Mouse (Mus musculus) heart, embryonic 12.5 days (tissue): ENCODE measurements around the gene Uqcc2. TPM values are rescaled to one million over a fixed set of nuclear protein-coding genes. Genes with fewer than 3 reads are reported as not detected.

Experiments used
- ATAC-seq: fragments of 200-750 bp; cut with Nextera tagmentation; 2 replicates; pipeline ENCODE4 v1.8.0; 2017; ENCODE audit warnings: moderate TSS enrichment, moderate library complexity; ENCODE audit not compliant: insufficient number of reproducible peaks, low FRiP score
- H3K27ac ChIP-seq: fragments of 300-500 bp; sonication (generic); 2 replicates; pipeline ENCODE4 v1.5.1; 2016; ENCODE audit warnings: mild to moderate bottlenecking, moderate library complexity; ENCODE audit not compliant: poor library complexity, severe bottlenecking
- H3K27me3 ChIP-seq: fragments of 300-500 bp; sonication (generic); replicated peaks from 2 replicates; pipeline ENCODE4 v1.6.1; 2016; ENCODE audit warnings: mild to moderate bottlenecking, moderate library complexity
- H3K36me3 ChIP-seq: fragments of 300-500 bp; sonication (generic); 2 replicates; pipeline ENCODE4 v1.6.1; 2016; ENCODE audit warnings: mild to moderate bottlenecking, moderate library complexity
- H3K4me1 ChIP-seq: fragments of 300-500 bp; sonication (generic); replicated peaks from 2 replicates; pipeline ENCODE4 v1.6.1; 2016; ENCODE audit warnings: mild to moderate bottlenecking
- H3K4me2 ChIP-seq: fragments of 300-500 bp; sonication (generic); 2 replicates; pipeline ENCODE4 v1.6.1; 2016; ENCODE audit warnings: mild to moderate bottlenecking, moderate library complexity
- H3K4me3 ChIP-seq: fragments of 300-500 bp; sonication (generic); 2 replicates; pipeline ENCODE4 v1.5.1; 2016; ENCODE audit warnings: mild to moderate bottlenecking
- H3K9ac ChIP-seq: fragments of 300-500 bp; sonication (generic); 2 replicates; pipeline ENCODE4 v1.6.1; 2016; ENCODE audit warnings: mild to moderate bottlenecking, moderate library complexity
- H3K9me3 ChIP-seq: fragments of 300-500 bp; sonication (generic); replicated peaks from 2 replicates; pipeline ENCODE4 v1.6.1; 2016; ENCODE audit warnings: mild to moderate bottlenecking, moderate library complexity
- WGBS: fragments of 180-500 bp; shearing (Covaris S2); methylation state at CpG from one replicate; pipeline ENCODE4 v1.1.7; 2016; 5-methylcytosine and 5-hydroxymethylcytosine counted together
- microRNA-seq: library from miRNA; unstranded; fragments of <30 nt; microRNA quantifications from one replicate; pipeline ENCODE4, GENCODE M21; 2017
- polyA plus RNA-seq: library from polyadenylated mRNA; unstranded; fragments of >200 nt; fragmentation: Nextera tagmentation; extraction: Ambion mirVana; gene quantifications from 2 replicates; pipeline ENCODE4 v1.2.1, GENCODE M21; 2016

The Uqcc2 gene
- polyA plus RNA-seq, 1 experiment from 2014 or later = 296 TPM

- ATAC-seq = no peak
- H3K4me1 ChIP-seq = peaks cover 33% of the 10 kb centered on the region
- no peak overlapping the region for H3K4me3 ChIP-seq
- no peak overlapping the region for H3K9ac ChIP-seq
- H3K9me3 ChIP-seq = peaks cover 6% of the 10 kb centered on the region
- no peak overlapping the region for H3K4me2 ChIP-seq
- H3K27me3 ChIP-seq = no peaks in the 10 kb centered on the region
- H3K27ac ChIP-seq = no peak overlapping the region
- peaks cover 6% of the 10 kb centered on the region; the same call in 1 of the 2 replicates for H3K36me3 ChIP-seq
- WGBS = 73% methylated on average over 6 of the region's 6 CpGs
Observed at GRCm38 (mm10) chr17:27077920-27078319, 55.8 kb downstream of the Uqcc2 start.

- no peak overlapping the region for H3K4me3 ChIP-seq
- no peak overlapping the region for H3K27ac ChIP-seq
- no peaks in the 10 kb centered on the region for H3K27me3 ChIP-seq
- peaks cover 27% of the 10 kb centered on the region for H3K4me1 ChIP-seq
- peaks cover 6% of the 10 kb centered on the region for H3K9me3 ChIP-seq
- H3K36me3 ChIP-seq = peaks cover 6% of the 10 kb centered on the region; the same call in 1 of the 2 replicates
- no peak overlapping the region for H3K4me2 ChIP-seq
- 89% methylated on average over 7 of the region's 7 CpGs for WGBS
- ATAC-seq = no peak
- no peak overlapping the region for H3K9ac ChIP-seq
Observed at GRCm38 (mm10) chr17:27077133-27077532, 56.6 kb downstream of the Uqcc2 start.

GRCm38 (mm10) chr17:27074849-27075745 lies 58.6 kb downstream of the Uqcc2 start:
- no peak for ATAC-seq
- no peaks in the 10 kb centered on the region for H3K27me3 ChIP-seq
- H3K9me3 ChIP-seq = peaks cover 6% of the 10 kb centered on the region
- H3K27ac ChIP-seq = no peak overlapping the region
- no peak overlapping the region for H3K4me2 ChIP-seq
- no peak overlapping the region for H3K4me3 ChIP-seq
- H3K9ac ChIP-seq = no peak overlapping the region
- H3K4me1 ChIP-seq = peaks cover 19% of the 10 kb centered on the region
- WGBS = 65% methylated on average over 17 of the region's 17 CpGs
- peaks cover 6% of the 10 kb centered on the region; the same call in 1 of the 2 replicates for H3K36me3 ChIP-seq

- Histone ChIP-seq H3K9me3 (peaks cover 6% of the 10 kb centered on the region), H3K4me1 (peaks cover 23% of the 10 kb centered on the region), H3K4me2 (no peak overlapping the region), H3K9ac (no peak overlapping the region), H3K36me3 (peaks cover 6% of the 10 kb centered on the region; the same call in 1 of the 2 replicates), H3K4me3 (no peak overlapping the region), H3K27ac (no peak overlapping the region), H3K27me3 (no peaks in the 10 kb centered on the region)
- WGBS = 57% methylated on average over 6 of the region's 6 CpGs
- no peak for ATAC-seq
Observed at GRCm38 (mm10) chr17:27074236-27074635, 59.5 kb downstream of the Uqcc2 start.

GRCm38 (mm10) chr17:27073778-27074177 lies 59.9 kb downstream of the Uqcc2 start:
- no peak for ATAC-seq
- peaks cover 6% of the 10 kb centered on the region; the same call in 1 of the 2 replicates for H3K36me3 ChIP-seq
- no peak overlapping the region for H3K4me2 ChIP-seq
- 76% methylated on average over 9 of the region's 9 CpGs for WGBS
- peaks cover 6% of the 10 kb centered on the region for H3K9me3 ChIP-seq
- no peak overlapping the region for H3K27ac ChIP-seq
- peaks cover 23% of the 10 kb centered on the region for H3K4me1 ChIP-seq
- H3K4me3 ChIP-seq = no peak overlapping the region
- H3K9ac ChIP-seq = no peak overlapping the region
- no peaks in the 10 kb centered on the region for H3K27me3 ChIP-seq

DNA sequence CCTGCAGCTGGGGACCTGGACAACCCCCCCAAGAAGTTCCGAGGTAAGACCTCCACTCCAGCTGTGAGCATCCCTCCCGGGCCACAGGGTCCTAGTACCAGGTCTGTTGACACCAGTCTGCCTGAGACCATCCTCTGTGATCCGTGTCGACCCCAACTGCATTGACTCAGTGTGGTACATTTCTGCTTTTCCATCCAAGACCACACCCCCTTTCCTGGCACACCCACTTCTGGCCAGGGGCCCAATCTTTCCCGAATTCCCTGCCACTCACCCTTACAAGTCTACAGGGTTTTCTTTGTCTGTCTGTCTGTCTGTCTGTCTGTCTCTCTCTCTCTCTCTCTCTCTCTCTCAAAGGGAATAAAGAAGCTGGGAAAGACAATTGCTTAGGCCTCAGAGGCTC lies 60.6 kb downstream of the Uqcc2 start:
- Histone ChIP-seq H3K27me3 (no peaks in the 10 kb centered on the region), H3K9me3 (peaks cover 6% of the 10 kb centered on the region), H3K4me1 (peaks cover 23% of the 10 kb centered on the region), H3K27ac (no peak overlapping the region), H3K36me3 (peaks cover 6% of the 10 kb centered on the region; the same call in 1 of the 2 replicates), H3K9ac (no peak overlapping the region), H3K4me3 (no peak overlapping the region), H3K4me2 (no peak overlapping the region)
- 85% methylated on average over 5 of the region's 5 CpGs for WGBS
- no peak for ATAC-seq

Small RNAs within 50 kb of the gene (microRNA-seq; reads per million reads assigned to microRNA genes)
- not detected for gene Mir7677

Other genes starting within 250 kb of the Uqcc2 start
- gene Kifc5b, start 216.8 kb downstream of the Uqcc2 start, polyA plus RNA-seq = 5.2 and 5.7 TPM in 2 replicates
- 9.0 and 9.4 TPM in 2 replicates for gene Phf1, start 200.9 kb downstream of the Uqcc2 start, polyA plus RNA-seq
- 148 and 155 TPM in 2 replicates for gene Cuta, start 194.3 kb downstream of the Uqcc2 start, polyA plus RNA-seq
- 1.2 and 2.2 TPM in 2 replicates for gene Syngap1, start 192.7 kb downstream of the Uqcc2 start, polyA plus RNA-seq
- 10.3 and 10.7 TPM in 2 replicates for gene Zbtb9, start 160.7 kb downstream of the Uqcc2 start, polyA plus RNA-seq
- 4.3 and 5.8 TPM in 2 replicates for gene Bak1, start 104.9 kb downstream of the Uqcc2 start, polyA plus RNA-seq
- 3.1 and 4.4 TPM in 2 replicates for gene Itpr3, start 76.6 kb downstream of the Uqcc2 start, polyA plus RNA-seq
- gene Ip6k3, start 33.9 kb upstream of the Uqcc2 start, polyA plus RNA-seq = 0.18 and 0.31 TPM in 2 replicates
- gene Lemd2, start 70.6 kb upstream of the Uqcc2 start, polyA plus RNA-seq = 13.7 and 16.8 TPM in 2 replicates